Mouse (Mus musculus): ENCODE measurements at regions not wholly inside any gene's neighbourhood (a gene's known extent, or its start where the extent isn't known, plus 50 kb on each side); places are given as distances from the start of the nearest gene placed in this dataset.

DNA sequence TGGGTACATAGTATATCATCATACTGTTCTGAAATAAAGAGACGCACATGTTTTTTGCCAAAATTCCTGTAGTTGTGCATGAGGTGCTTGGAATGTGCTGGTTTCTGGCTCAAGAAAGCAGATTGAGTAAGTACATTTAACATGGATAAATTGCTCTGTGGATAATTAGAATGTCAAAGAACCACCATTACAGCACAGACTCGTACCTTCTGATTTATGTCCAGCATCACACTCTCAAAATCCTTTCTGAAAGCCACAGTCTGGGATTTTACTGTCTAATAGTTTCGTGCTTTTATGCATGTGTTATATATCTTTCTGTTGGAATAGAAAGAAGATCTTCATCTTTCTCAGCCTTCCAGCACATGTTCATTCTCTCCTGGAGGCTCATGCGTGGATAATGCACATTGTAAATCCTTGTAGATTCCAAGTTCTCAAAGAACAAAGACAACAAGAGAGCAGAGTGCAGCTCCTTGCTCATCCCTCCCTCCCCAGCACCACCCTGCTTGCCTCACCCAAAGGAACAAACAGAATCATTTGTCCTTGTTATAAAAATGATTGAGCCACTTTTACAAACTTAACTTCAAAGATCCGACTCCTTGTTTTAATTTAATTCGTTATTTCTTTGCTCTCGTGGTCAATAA, 348.9 kb upstream of the Ctso start:
- H3K27me3 ChIP-seq (ENCODE audit: control insufficient read depth, insufficient read depth, low read length) = no peaks in the 10 kb centered on the region
- H3K4me1 ChIP-seq (ENCODE audit: control insufficient read depth, insufficient read depth, low read length) = no peaks in the 10 kb centered on the region
- H3K4me3 ChIP-seq (ENCODE audit: insufficient read depth, low read depth, low read length) = no peak overlapping the region
- no peak for DNase-seq (ENCODE audit: extremely low read depth, low read depth, low spot score)
- H3K36me3 ChIP-seq (ENCODE audit: control insufficient read depth, insufficient read depth, low read length) = no peaks in the 10 kb centered on the region
- 76% methylated on average over 7 of the region's 7 CpGs for WGBS
- TF ChIP-seq CTCF (IDR thresholded peaks at IDR 0.05; ENCODE audit: low read depth, low read length) = no peak
- no peak for TF ChIP-seq POLR2A (IDR thresholded peaks at IDR 0.05; ENCODE audit: extremely low read depth, insufficient read depth, low read length)
- no peak overlapping the region for H3K9ac ChIP-seq (ENCODE audit: low read depth, low read length)
- no peaks in the 10 kb centered on the region for H3K79me2 ChIP-seq (ENCODE audit: control insufficient read depth, insufficient read depth, low read length)
- no peak overlapping the region for H3K27ac ChIP-seq (replicated peaks; ENCODE audit: insufficient read depth, low read depth, low read length)

DNA sequence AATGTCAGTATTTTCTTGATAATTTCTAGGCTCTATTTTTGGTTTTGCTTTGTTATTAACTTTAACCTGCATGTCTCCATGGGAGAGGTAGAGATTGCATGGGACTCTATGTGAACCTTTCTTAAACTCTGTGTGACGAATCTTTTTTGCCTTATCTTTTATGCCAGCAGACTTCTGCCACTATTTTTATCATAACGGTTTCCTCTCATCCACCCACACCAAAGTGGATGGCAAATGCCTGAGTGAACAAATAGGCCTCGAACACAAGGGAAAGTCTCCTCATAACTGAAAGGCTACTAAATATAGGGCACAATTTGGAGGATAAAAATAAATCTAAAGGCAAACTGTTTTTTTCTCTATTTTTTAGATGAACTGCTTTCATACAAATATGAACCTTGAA, 343.3 kb upstream of the Ctso start:
- Histone ChIP-seq H3K27me3 (ENCODE audit: control insufficient read depth, insufficient read depth, low read length) (no peaks in the 10 kb centered on the region), H3K36me3 (ENCODE audit: control insufficient read depth, insufficient read depth, low read length) (no peaks in the 10 kb centered on the region), H3K9ac (ENCODE audit: low read depth, low read length) (no peak overlapping the region), H3K4me3 (ENCODE audit: insufficient read depth, low read depth, low read length) (no peak overlapping the region), H3K79me2 (ENCODE audit: control insufficient read depth, insufficient read depth, low read length) (no peaks in the 10 kb centered on the region), H3K4me1 (ENCODE audit: control insufficient read depth, insufficient read depth, low read length) (no peaks in the 10 kb centered on the region), H3K27ac (replicated peaks; ENCODE audit: insufficient read depth, low read depth, low read length) (no peak overlapping the region)
- WGBS = 73% methylated on average over 3 of the region's 3 CpGs
- no peak for TF ChIP-seq CTCF (IDR thresholded peaks at IDR 0.05; ENCODE audit: low read depth, low read length)
- no peak for TF ChIP-seq POLR2A (IDR thresholded peaks at IDR 0.05; ENCODE audit: extremely low read depth, insufficient read depth, low read length)
- no peak for DNase-seq (ENCODE audit: extremely low read depth, low read depth, low spot score)

DNA sequence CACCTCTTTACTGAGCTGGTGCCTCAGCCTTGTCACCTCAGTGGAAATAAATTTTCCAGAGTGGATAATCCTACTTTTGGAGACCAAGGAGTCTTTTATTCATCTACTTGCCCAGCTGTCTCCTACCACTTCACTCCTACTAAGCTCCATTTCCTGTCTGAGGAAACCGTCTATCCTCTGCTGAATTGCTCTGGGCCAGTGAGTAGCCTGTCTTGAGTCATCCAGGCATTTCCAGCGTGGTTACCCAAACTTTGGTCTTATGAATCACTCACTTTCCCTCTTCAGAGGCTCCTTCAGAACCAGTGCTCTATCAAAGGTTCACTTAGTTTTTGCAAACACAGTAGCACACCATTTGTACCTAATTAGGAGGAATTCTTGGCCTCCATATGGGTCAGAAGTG, 303.2 kb upstream of the Ctso start:
- Histone ChIP-seq H3K4me3 (ENCODE audit: insufficient read depth, low read depth, low read length) (no peak overlapping the region), H3K36me3 (ENCODE audit: control insufficient read depth, insufficient read depth, low read length) (no peaks in the 10 kb centered on the region), H3K79me2 (ENCODE audit: control insufficient read depth, insufficient read depth, low read length) (no peaks in the 10 kb centered on the region), H3K27ac (replicated peaks; ENCODE audit: insufficient read depth, low read depth, low read length) (no peak overlapping the region), H3K9ac (ENCODE audit: low read depth, low read length) (no peak overlapping the region), H3K27me3 (ENCODE audit: control insufficient read depth, insufficient read depth, low read length) (no peaks in the 10 kb centered on the region), H3K4me1 (ENCODE audit: control insufficient read depth, insufficient read depth, low read length) (no peaks in the 10 kb centered on the region)
- DNase-seq (ENCODE audit: extremely low read depth, low read depth, low spot score) = no peak
- no peak for TF ChIP-seq POLR2A (IDR thresholded peaks at IDR 0.05; ENCODE audit: extremely low read depth, insufficient read depth, low read length)
- TF ChIP-seq CTCF (IDR thresholded peaks at IDR 0.05; ENCODE audit: low read depth, low read length) = no peak
- 47% methylated on average over 2 of the region's 2 CpGs for WGBS

DNA sequence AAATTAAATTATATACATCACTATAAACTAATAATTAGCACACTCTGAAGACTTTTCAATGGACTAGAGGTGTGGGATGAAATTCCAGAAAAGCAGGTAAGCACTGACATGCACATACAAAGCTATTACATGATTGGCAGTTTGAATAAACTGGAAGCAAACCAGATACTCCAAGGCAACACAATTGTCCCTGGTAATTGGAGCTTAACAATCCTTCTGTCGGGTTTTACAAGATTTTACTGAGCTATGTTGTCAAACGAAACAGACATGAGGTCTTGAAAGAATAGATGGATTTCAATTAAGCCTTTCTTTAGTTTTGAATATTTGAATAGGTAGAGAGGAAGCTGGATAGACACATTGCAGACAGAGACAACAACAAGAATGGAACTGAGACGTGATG, 273.9 kb upstream of the Ctso start:
- H3K27me3 ChIP-seq (ENCODE audit: control insufficient read depth, insufficient read depth, low read length) = no peaks in the 10 kb centered on the region
- no peaks in the 10 kb centered on the region for H3K79me2 ChIP-seq (ENCODE audit: control insufficient read depth, insufficient read depth, low read length)
- TF ChIP-seq CTCF (IDR thresholded peaks at IDR 0.05; ENCODE audit: low read depth, low read length) = no peak
- TF ChIP-seq POLR2A (IDR thresholded peaks at IDR 0.05; ENCODE audit: extremely low read depth, insufficient read depth, low read length) = no peak
- H3K27ac ChIP-seq (replicated peaks; ENCODE audit: insufficient read depth, low read depth, low read length) = no peak overlapping the region
- WGBS = 62% methylated on average over 3 of the region's 3 CpGs
- no peaks in the 10 kb centered on the region for H3K36me3 ChIP-seq (ENCODE audit: control insufficient read depth, insufficient read depth, low read length)
- H3K4me3 ChIP-seq (ENCODE audit: insufficient read depth, low read depth, low read length) = no peak overlapping the region
- DNase-seq (ENCODE audit: extremely low read depth, low read depth, low spot score) = no peak
- H3K9ac ChIP-seq (ENCODE audit: low read depth, low read length) = no peak overlapping the region
- H3K4me1 ChIP-seq (ENCODE audit: control insufficient read depth, insufficient read depth, low read length) = no peaks in the 10 kb centered on the region

DNA sequence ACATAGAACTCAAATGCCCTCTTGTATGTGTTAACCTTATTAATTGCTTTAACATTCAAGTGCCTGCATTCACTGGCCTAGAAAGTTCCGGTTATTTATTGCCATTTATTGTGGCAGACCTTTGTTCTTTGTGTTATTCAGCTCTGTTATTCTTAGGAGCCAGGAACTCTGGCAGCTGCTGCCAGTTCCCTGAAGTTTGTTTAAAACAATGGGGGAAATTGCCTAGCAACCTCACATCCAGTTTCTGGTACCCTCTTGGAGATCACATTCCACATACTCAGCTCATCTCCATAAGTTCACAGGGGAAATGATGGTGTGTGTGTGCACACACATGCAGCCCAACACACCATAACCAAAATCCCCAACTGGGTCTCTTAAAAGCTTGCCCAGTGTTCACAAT, 270.8 kb upstream of the Ctso start:
- TF ChIP-seq CTCF (IDR thresholded peaks at IDR 0.05; ENCODE audit: low read depth, low read length) (no peak), POLR2A (IDR thresholded peaks at IDR 0.05; ENCODE audit: extremely low read depth, insufficient read depth, low read length) (no peak)
- no peak for DNase-seq (ENCODE audit: extremely low read depth, low read depth, low spot score)
- no peak overlapping the region for H3K27ac ChIP-seq (replicated peaks; ENCODE audit: insufficient read depth, low read depth, low read length)
- H3K27me3 ChIP-seq (ENCODE audit: control insufficient read depth, insufficient read depth, low read length) = no peaks in the 10 kb centered on the region
- no peak overlapping the region for H3K9ac ChIP-seq (ENCODE audit: low read depth, low read length)
- WGBS = 85% methylated on average over 1 of the region's 1 CpGs
- H3K4me1 ChIP-seq (ENCODE audit: control insufficient read depth, insufficient read depth, low read length) = no peaks in the 10 kb centered on the region
- no peaks in the 10 kb centered on the region for H3K36me3 ChIP-seq (ENCODE audit: control insufficient read depth, insufficient read depth, low read length)
- no peak overlapping the region for H3K4me3 ChIP-seq (ENCODE audit: insufficient read depth, low read depth, low read length)
- no peaks in the 10 kb centered on the region for H3K79me2 ChIP-seq (ENCODE audit: control insufficient read depth, insufficient read depth, low read length)

DNA sequence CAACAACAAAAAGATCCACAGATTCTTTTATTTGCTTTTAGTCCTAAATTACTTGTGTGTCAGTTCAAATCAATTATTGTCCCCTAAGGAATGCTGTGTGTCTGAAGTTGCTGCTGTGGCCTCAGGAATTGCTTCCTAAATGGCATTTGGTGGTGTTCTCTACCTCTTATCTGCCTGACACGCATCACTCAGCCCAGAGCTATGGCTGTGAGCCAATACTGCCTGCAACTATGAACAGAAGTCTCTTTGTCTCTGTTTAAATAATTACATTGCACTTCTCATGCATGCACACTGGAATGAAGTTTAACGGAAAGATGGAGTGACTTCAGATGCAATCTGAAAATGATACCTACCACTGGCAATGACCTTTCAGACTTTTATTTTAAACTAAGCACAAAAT, 266.1 kb upstream of the Ctso start:
- 53% methylated on average over 2 of the region's 2 CpGs for WGBS
- Histone ChIP-seq H3K27ac (replicated peaks; ENCODE audit: insufficient read depth, low read depth, low read length) (no peak overlapping the region), H3K4me3 (ENCODE audit: insufficient read depth, low read depth, low read length) (no peak overlapping the region), H3K9ac (ENCODE audit: low read depth, low read length) (no peak overlapping the region), H3K36me3 (ENCODE audit: control insufficient read depth, insufficient read depth, low read length) (no peaks in the 10 kb centered on the region), H3K4me1 (ENCODE audit: control insufficient read depth, insufficient read depth, low read length) (no peaks in the 10 kb centered on the region), H3K79me2 (ENCODE audit: control insufficient read depth, insufficient read depth, low read length) (no peaks in the 10 kb centered on the region), H3K27me3 (ENCODE audit: control insufficient read depth, insufficient read depth, low read length) (no peaks in the 10 kb centered on the region)
- no peak for TF ChIP-seq CTCF (IDR thresholded peaks at IDR 0.05; ENCODE audit: low read depth, low read length)
- no peak for TF ChIP-seq POLR2A (IDR thresholded peaks at IDR 0.05; ENCODE audit: extremely low read depth, insufficient read depth, low read length)
- no peak for DNase-seq (ENCODE audit: extremely low read depth, low read depth, low spot score)
